Mouse (Mus musculus): ENCODE data around the gene Gstm1.
"Not testable (repeated sequence)": the region's sequence is repeated elsewhere in the genome, so short reads cannot be mapped to it uniquely, and the experiment has no call there.

Gstm1 gene

DNA sequence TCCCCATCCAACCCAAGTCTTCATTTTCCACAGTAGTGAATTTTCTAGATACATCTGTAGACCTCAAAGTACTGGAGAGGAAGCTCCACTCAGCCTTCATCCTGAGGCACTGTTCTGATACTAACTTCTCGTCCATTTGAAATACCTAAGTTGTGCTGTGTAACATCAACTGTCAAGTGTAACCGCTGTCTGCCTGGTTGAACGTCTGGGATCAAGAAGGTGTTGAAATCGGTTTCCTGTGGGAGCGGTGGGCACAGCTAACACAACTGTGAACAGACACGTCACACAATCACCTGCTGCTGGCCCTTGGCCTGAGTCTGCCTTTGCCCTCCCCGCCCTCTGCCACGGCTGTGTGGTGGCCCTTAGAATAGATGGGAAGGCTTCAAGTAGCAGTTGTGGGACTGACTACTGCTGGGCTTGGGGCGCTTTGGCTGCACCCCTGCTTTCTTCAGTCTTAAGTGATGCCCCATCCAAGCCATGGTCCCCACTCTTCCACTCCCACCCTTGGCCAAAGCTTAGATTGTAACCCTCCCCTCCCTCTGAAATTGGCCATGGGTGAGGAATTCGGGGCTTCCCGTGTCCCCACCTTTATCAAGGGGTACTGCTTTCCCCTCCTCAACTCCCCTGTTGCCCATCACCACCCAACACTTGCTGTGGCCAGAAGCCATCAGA lies 2.7 kb upstream of the Gstm1 start:
- in situ Hi-C loops (cut with MboI; ENCODE audit: low pct_unique_long_range_greater_than_20kb in 1 of 2, low sequenced_read_pairs in 2 of 2, unreplicated experiment in 1 of 2) = not testable (repeated sequence)

DNA sequence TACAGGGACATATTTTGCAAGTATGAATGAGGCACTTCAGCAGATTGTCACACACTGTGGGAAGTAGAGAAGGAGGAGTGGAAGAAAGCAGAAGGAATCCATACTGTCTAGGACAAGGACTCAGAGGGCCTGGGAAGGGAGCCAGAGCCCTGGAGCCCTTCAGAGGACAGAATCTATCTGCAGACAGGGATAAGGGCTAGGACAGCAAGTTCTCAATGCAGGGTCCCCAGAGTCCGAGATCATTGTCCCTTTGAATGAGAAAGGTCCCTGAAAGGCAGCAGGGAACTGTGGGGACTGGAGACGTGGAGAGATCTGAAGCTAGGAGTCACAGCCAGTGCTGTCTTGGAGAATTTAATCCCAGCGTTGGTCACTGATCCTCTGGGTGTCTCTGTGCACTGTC lies 1.5 kb upstream of the Gstm1 start:
- in situ Hi-C loops (cut with MboI; ENCODE audit: low pct_unique_long_range_greater_than_20kb in 1 of 2, low sequenced_read_pairs in 2 of 2, unreplicated experiment in 1 of 2) = not testable (repeated sequence)

DNA sequence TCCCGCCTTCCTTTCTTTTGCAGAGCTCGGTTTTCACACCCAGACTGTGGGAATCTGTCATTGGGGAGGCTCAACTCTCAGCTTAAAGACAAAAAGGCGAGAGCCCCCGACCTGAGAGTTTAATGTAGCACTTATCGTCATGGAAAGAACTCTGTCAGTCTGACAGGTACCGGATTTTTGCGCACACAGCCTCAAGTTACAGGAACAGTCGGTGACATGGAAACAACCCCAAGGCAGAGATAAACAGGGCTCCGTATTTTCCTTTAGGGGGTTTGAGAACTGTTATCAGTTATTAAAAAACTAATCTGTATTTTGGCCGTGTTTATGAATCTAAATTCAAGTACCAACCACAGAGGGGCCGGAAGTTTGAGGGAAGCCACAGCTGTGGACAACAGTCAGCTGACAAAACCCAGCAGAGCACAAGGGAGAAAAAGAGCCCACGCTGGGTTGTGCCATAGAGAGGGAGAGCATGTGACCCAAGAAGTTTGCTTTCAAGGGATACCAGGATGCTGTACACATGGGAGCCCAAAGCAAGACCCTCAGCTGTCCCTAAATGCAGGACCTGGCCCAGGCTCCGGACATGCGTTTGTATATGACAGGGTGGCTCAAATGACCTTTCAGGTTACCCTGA lies 532 bp upstream of the Gstm1 start:
- in situ Hi-C loops (cut with MboI; ENCODE audit: low pct_unique_long_range_greater_than_20kb in 1 of 2, low sequenced_read_pairs in 2 of 2, unreplicated experiment in 1 of 2) = no loop called here

DNA sequence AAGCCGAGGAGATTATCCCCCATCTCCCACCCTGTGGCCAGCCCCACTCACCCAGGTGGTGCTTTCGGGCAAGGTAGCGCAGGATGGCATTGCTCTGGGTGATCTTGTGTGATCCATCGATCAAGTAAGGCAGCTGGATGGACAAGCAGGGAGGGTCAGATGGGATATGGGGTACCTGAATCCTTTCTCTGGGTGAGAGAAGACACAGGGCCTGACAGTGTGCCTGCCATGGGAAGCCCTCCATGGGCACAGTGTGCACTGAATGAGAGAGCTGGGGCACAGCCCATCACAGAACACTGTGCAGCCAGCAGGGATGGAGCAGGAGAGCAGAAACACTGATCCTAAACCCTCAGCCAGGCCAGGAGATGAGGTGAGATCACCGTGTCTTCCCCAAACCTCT lies 1.3 kb downstream of the Gstm1 start:
- in situ Hi-C loops (cut with MboI; ENCODE audit: low pct_unique_long_range_greater_than_20kb in 1 of 2, low sequenced_read_pairs in 2 of 2, unreplicated experiment in 1 of 2) = not testable (repeated sequence)

DNA sequence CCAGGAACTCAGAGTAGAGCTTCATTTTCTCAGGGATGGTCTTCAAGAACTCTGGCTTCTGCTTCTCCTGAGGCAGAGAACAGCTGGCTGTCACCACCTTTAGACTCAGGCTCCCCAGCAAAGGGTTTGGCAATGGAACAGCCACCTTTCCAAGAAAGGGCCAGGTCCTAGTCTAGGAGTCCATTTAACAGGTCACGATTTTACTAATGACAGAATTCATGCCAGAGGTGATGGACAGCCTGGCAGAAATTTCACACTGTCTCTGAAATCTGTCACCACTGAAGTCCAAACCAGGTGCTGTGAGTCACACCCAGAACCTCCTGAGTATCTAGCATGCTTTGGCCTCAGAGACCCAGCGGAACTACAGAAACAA lies 2.8 kb downstream of the Gstm1 start:
- in situ Hi-C loops (cut with MboI; ENCODE audit: low pct_unique_long_range_greater_than_20kb in 1 of 2, low sequenced_read_pairs in 2 of 2, unreplicated experiment in 1 of 2) = loop anchor here in 1 of 2 experiments (5.0 kb wide), 1 partner anchor 48 kb away; the partner anchor contains the start of gene Gstm3

DNA sequence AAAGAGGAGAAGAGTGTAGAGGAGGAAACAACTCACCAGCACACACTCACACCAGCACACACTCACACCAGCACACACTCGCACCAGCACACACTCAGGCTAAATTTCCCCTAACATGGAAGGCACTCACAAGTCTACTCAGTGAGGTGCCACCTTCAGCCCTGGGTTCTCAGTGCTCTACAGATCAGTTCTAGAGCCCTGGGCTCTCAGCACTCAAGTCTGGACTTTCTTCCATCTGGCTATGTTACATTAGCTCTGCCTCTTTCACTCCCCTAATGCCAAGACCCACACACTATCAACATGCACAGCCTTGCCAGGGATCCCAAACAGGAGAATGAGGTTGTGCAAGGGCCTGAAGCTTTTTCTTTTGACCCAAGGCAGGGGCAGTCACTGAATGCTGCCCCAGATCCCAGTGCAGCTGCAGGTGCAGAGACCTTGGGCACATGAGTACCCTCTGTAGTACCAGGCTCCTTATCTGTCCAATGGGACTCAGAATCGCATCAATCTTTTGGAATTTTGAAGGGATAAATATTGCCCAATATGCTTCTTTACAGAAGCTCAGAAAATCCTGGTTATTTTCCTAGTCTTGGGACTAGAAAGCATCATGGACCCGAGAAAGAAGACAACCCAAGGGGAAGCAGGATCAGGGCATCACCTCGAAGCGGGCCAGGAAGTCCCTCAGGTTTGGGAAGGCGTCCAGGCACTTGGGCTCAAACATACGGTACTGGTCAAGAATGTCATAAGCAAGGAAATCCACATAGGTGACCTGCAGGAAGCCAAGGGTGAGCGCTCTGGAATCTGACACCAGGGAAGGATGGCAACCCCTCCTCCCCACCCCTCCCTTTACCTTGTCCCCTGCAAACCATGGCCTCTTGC lies 3.4 kb downstream of the Gstm1 start:
- in situ Hi-C loops (cut with MboI; ENCODE audit: low pct_unique_long_range_greater_than_20kb in 1 of 2, low sequenced_read_pairs in 2 of 2, unreplicated experiment in 1 of 2) = loop anchor here in 1 of 2 experiments (5.0 kb wide), 1 partner anchor 47 kb away; the partner anchor contains the start of gene Gstm3

DNA sequence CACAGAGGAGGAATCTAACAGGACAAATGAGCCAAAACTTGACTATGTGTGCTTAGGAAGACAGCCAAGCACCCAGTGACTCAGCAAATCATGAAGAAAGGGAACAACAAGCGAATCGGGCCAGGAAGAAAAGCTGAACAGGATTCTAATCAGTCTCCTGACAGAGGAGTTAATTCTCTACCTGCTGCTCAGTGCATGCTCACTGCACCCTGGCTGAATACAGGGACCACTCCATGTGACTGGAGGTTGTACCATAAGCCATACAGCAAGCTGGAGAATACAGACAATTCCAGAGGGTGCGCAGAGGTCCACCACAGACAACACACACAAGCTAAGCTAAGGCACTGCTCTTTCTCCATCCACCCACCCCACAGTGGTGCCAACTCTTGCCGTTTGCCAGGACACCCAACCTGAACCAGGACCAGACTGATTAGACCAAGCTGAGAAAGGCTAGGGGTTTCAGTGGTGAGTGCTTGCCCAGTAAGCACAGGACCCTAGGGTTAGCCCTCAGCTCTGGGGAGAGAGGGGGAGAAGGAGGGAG lies 4.4 kb downstream of the Gstm1 start:
- in situ Hi-C loops (cut with MboI; ENCODE audit: low pct_unique_long_range_greater_than_20kb in 1 of 2, low sequenced_read_pairs in 2 of 2, unreplicated experiment in 1 of 2) = loop anchor here in 1 of 2 experiments (5.0 kb wide), 1 partner anchor 46 kb away; the partner anchor contains the start of gene Gstm3

DNA sequence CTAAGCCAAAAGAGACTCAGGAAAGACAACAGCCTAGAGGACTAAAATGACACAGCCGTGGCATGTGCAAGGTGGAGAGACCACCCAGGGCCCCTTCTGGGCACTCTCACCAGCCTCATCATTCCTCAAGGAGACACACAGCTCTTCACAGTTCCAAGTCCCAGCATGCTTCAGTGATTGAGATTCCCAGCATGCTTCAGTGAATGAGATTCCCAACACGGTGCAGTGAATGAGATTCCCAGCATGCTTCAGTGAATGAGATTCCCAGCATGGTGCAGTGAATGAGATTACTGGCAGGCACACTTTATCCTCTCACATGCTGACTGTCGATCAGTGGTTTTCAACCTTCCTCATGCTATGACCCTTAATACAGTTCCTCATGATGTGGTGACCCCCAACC lies 6.2 kb downstream of the Gstm1 start:
- in situ Hi-C loops (cut with MboI; ENCODE audit: low pct_unique_long_range_greater_than_20kb in 1 of 2, low sequenced_read_pairs in 2 of 2, unreplicated experiment in 1 of 2) = loop anchor here in 1 of 2 experiments (5.0 kb wide), 1 partner anchor 44 kb away; the partner anchor contains the start of gene Gstm3

DNA sequence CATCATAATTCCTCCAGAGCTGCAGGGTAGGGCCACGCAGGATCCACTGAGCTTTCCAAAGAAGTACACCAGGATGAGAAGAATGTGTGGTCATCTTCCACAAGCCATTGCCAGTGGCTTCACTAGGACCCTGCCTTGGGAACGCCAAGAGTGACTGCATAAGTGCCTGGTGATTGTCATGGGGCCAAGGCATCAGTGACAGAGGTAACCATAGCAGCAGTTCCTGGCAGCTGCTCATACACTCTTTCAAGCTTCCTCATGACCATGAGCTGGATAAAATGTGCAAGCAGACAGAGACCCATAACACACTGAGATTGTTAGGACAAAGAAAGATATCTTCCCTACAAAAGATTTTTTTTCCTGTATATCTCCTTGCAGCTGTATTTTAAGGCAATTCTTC lies 7.5 kb downstream of the Gstm1 start:
- in situ Hi-C loops (cut with MboI; ENCODE audit: low pct_unique_long_range_greater_than_20kb in 1 of 2, low sequenced_read_pairs in 2 of 2, unreplicated experiment in 1 of 2) = loop anchor here in 1 of 2 experiments (5.0 kb wide), 1 partner anchor 43 kb away; the partner anchor contains the start of gene Gstm3

DNA sequence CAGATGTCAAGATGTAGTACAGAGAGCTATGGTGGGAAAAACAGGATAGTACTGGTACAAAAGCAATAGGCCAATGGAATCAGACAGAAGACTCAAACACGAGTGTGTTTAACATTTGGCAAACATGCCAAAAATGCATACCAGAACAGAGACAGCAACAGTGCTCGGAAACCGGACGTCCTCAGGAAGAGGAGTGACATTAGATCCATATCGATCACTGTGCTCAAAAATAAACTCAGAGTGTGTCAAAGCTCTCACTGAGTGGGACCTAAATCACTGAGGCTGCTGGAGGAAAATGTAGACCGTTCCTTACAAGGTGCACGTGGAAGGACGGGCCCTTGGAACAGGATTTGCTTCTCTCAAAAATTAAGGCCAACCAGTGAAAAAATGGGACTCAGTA lies 15.8 kb downstream of the Gstm1 start:
- in situ Hi-C loops (cut with MboI; ENCODE audit: low pct_unique_long_range_greater_than_20kb in 1 of 2, low sequenced_read_pairs in 2 of 2, unreplicated experiment in 1 of 2) = no loop called here

DNA sequence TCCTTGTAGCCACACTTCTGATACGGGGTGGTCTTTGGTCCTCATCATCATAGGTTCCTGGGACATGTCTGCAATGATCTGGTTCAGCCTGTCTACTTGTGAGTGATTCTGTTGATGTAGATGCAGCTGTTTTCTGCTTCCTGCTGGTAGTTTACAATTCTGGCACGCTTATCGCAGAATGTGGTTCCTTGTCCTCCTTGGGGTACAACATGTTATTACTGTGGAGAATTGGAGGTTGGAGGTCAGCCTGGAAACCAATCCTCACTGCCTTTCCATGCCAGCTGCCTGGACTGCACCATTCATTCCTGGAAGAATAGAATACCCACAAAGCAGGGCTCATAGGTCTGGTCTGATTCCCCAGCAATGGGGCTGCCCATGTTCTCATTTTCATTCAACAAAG lies 18.3 kb downstream of the Gstm1 start:
- in situ Hi-C loops (cut with MboI; ENCODE audit: low pct_unique_long_range_greater_than_20kb in 1 of 2, low sequenced_read_pairs in 2 of 2, unreplicated experiment in 1 of 2) = no loop called here

DNA sequence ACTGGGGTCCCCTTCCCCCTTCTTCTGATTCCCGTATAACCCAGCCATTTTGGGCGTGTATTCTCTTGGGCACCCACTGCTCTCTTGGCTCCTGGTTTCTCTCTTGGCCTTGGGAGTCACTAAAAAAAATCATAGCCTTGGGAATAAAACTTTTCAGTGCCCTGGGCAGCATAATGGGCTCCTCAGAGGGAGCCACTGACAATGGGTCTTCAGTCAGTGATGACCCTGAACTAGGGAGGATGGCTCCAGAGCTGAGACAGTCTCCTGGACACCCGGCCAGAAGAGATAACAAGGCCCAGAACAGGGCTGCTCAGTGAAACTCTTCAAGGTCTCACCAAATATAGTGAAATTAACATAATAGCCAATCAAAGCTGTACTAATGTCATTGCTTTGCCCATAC lies 19.2 kb downstream of the Gstm1 start:
- in situ Hi-C loops (cut with MboI; ENCODE audit: low pct_unique_long_range_greater_than_20kb in 1 of 2, low sequenced_read_pairs in 2 of 2, unreplicated experiment in 1 of 2) = no loop called here

DNA sequence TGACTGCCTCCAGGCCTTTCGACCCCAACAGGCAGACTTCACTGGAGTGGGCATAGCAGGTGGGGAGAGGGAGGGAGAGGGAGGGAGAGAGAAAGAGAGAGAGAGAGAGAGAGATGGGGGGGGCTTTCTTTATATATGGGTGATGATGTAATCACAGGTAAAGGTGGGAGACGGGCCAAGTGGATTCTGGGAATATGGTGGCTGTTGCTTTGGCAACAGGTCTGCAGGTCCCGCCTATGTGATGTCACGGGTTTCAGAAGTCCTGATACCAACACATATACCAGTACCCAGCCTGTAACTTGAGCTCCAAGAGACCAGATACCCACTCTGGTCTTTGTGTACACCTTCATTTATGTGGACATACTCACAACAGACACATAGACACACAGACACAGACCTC lies 21.2 kb downstream of the Gstm1 start:
- in situ Hi-C loops (cut with MboI; ENCODE audit: low pct_unique_long_range_greater_than_20kb in 1 of 2, low sequenced_read_pairs in 2 of 2, unreplicated experiment in 1 of 2) = no loop called here

DNA sequence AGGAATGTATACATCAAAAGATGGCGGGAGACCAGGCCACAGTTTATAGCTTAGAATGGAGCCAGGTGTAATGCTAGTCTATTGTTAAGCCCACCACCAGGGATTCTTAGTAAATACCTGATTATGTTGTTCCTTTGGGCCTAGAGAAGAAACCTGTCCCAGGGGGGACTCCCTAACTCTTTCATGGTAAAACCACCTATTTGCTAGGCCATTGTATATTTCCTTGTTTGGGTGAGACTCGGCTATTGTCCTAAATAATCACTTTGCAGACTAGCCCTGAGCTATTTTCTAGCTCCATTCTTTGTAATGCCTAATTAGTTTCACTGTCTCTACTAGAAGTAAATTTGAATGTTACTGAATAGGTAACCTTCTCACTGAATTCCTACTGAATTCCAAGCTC lies 21.8 kb downstream of the Gstm1 start:
- in situ Hi-C loops (cut with MboI; ENCODE audit: low pct_unique_long_range_greater_than_20kb in 1 of 2, low sequenced_read_pairs in 2 of 2, unreplicated experiment in 1 of 2) = not testable (repeated sequence)

DNA sequence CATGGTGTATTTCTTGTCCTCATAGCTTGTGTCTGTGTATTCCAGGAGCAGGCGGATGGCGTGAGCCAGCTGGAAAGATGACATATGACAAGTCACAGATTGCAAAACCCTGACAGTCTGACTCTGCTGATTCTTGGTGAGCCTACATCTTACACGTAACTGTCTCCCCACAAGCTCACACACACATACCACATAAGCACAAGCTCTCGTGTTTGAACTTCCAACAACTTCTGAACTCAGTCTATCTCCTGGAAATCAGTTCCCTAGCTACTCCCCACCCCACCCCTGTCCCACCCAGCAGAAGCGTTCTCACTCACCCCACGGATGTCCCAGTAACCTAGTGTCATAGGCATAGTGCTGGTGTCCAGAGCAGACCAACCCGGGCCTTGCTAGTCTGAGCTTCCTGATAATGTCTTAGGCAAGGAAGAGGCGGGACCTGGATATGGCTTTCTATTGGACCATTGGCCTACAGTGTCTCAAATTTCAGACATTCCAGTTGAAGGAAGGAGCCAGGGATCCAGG lies 31.7 kb downstream of the Gstm1 start, which contains the start of gene Gstm2:
Gene Gstm2, minus strand, starts transcription at position 413 of the 522 bp plus-strand sequence.
- in situ Hi-C loops (cut with MboI; ENCODE audit: low pct_unique_long_range_greater_than_20kb in 1 of 2, low sequenced_read_pairs in 2 of 2, unreplicated experiment in 1 of 2) = no loop called here

DNA sequence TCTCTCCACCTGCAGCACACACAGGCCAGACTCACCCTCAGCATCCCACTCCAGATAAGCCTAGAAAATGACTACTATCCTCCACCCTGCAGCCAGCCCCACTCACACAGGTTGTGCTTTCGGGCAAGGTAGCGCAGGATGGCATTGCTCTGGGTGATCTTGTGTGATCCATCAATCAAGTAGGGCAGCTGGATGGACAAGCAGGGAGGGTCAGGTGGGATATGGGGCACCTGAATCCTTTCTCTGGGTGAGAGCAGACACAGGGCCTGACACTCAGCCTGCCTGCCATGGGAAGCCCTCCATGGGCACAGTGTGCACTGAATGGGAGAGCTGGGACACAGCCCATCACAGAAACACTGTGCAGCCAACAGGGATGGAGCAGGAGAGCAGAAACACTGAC lies 32.6 kb downstream of the Gstm1 start:
- in situ Hi-C loops (cut with MboI; ENCODE audit: low pct_unique_long_range_greater_than_20kb in 1 of 2, low sequenced_read_pairs in 2 of 2, unreplicated experiment in 1 of 2) = not testable (repeated sequence)

DNA sequence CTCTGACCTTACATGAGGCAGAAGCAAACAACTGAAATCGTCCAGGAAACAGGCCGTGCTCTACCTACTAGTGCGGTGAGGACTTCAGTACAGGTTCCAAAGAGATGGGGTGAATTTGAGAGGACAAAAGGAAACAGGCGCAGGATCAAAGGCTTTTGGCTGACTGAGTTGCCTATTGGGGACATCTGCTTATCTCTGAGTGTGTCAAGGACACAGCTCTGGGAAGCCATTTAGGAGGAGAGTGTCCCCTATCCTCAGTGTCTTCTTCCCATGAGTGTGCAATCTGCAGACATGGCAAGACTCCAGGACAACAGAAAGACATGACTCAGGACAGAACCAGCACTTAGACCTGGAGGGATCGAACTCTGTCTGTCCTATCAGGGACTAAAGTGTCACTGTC lies 33.3 kb downstream of the Gstm1 start:
- in situ Hi-C loops (cut with MboI; ENCODE audit: low pct_unique_long_range_greater_than_20kb in 1 of 2, low sequenced_read_pairs in 2 of 2, unreplicated experiment in 1 of 2) = no loop called here

DNA sequence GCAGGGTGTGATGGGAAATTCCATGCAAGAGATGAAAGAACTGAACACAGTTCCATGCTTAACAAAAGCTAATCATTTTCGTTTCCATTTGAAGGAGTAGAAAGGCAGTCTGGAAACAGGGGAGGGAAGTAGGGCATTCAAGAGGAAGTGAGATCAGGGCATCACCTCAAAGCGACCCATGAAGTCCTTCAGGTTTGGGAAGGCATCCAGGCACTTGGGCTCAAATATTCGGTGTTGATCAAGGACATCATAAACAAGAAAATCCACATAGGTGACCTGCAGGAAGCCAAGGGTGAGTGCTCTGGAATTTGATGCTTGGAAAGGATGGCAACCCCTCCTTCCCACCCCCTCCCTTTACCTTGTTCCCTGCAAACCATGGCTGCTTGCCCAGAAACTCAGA lies 34.0 kb downstream of the Gstm1 start:
- in situ Hi-C loops (cut with MboI; ENCODE audit: low pct_unique_long_range_greater_than_20kb in 1 of 2, low sequenced_read_pairs in 2 of 2, unreplicated experiment in 1 of 2) = no loop called here

DNA sequence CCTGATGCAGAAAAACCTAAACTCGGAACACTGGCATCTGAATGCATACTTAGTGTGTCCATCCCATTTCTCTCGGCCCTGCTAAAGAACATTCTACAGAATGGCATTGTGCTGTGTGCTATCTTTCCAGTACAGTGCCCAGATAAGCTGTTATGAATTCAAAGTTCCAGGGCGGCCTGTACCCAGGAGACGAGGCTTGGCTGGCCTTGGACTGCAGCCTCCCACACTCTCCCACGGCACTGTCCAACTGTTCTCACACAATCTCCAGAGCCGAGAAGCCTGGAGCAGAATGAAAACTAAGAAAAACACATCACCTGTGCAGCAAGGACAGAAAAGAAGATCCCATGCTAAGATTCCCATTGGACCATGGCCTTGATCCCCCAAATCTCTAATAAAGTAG lies 35.0 kb downstream of the Gstm1 start:
- in situ Hi-C loops (cut with MboI; ENCODE audit: low pct_unique_long_range_greater_than_20kb in 1 of 2, low sequenced_read_pairs in 2 of 2, unreplicated experiment in 1 of 2) = no loop called here

All from mouse embryonic stem cell (cell line).